Mouse (Mus musculus): ENCODE measurements at regions not wholly inside any gene's neighbourhood (a gene's known extent, or its start where the extent isn't known, plus 50 kb on each side); places are given as distances from the start of the nearest gene placed in this dataset.

DNA sequence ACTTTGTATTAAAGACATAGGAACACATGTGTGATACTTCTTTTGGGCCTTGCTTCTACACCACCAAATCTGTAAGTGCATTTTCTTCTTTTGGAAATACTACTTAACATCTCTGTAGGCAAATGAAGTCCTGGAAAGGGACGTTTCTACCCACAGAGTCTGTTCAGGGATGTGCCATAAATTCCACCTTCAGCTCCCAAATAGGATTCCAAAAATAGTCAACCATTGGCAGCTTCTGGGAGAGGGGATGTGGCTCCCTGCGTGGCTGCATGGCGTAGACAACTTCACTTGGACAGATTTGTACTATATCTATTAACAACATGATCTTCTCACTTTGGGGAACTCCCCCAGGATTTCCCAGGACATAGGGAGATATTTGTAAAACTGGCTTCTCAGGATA, 566.8 kb downstream of the Dhx35 start:
- TF ChIP-seq POLR2A (IDR thresholded peaks at IDR 0.05; ENCODE audit: borderline replicate concordance, extremely low read depth, low read depth, low read length) (no peak), CTCF (IDR thresholded peaks at IDR 0.05; ENCODE audit: insufficient read depth, low read length) (no peak)
